Mouse (Mus musculus): ENCODE results near the gene Pelp1. TPM values are rescaled to one million over a fixed set of nuclear protein-coding genes. Genes with fewer than 3 reads are reported as not detected.
"Not testable (repeated sequence)": the region's sequence is repeated elsewhere in the genome, so short reads cannot be mapped to it uniquely, and the experiment has no call there.

Gene Pelp1
- polyA plus RNA-seq, 1 experiment = 22.7 TPM

DNA sequence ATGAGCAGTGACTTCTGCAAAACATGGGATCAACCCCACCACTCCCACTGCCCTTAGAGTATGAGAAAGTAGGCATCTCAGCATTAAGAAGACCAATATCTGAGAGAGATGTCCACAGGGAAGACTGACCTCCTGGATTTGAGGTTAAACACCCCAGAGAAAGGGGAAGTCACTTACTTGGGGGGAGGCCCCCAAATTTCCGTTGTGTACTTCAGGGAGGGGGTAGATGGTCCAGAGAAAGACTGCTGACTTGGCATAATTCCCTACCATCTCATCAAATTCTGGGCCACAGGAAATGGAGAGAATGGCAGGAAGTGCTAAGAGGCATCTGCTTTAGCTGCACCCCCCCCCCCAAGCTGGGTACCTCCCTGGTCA, 23.7 kb upstream of the Pelp1 start:
- no peaks in the 10 kb centered on the region; the same call in 1 of the 2 replicates for H3K4me1 ChIP-seq (ENCODE audit: control insufficient read depth, insufficient read depth, low read length)

DNA sequence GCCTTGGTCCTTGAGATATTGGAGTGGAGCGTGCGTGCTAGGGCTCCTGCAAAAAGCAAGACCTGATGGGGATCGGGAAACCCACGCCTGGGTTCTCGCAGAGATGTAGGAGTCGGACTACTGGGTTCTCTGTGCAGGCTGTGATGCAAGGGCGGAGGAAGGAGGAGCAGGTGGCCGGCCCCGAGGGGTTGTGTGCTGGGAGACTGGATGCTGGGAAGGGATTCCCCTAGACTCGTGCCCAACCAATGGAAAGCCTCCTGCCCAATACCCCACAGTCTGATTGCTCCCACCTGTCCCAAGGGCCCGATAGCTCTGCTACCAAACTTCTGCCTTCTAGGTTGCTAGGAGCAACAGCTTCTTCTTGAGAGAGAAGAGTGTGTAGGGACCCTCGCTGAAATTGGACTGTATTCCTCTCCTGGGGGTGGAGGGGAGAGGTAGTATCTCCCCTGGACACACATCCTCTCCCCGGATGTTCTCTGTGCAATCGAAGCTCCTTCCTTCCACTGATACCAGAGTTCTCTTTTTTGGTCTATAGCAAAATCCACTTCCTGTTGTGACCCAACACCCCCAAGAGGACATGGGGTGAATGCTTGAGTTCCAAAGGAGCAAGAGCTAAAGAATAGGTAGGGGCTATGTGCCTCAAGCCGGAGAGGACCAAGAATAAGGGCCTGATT, 23.2 kb upstream of the Pelp1 start:
- TF ChIP-seq POLR2A (IDR thresholded peaks at IDR 0.05; ENCODE audit: borderline replicate concordance, control insufficient read depth, low read depth, low read length) (0 out of 2 replicates have a peak, but pooled peaks have one; percentile 18), CTCF (IDR thresholded peaks at IDR 0.05; ENCODE audit: control insufficient read depth, insufficient read depth, low read length) (no peak)
- WGBS = 1% methylated on average over 15 of the region's 15 CpGs
- Histone ChIP-seq H3K27ac (ENCODE audit: control insufficient read depth, insufficient read depth, low read depth, low read length, poor library complexity) (peak overlapping the region; percentile 94), H3K4me1 (ENCODE audit: control insufficient read depth, insufficient read depth, low read length) (no peaks in the 10 kb centered on the region; the same call in 1 of the 2 replicates), H3K4me3 (replicated peaks; ENCODE audit: control insufficient read depth, low read depth, low read length) (peak overlapping the region; percentile 70)

More for the DNA sequence above, 23.7 kb upstream of the Pelp1 start:
- no peak for TF ChIP-seq CTCF (IDR thresholded peaks at IDR 0.05; ENCODE audit: control insufficient read depth, insufficient read depth, low read length)
- TF ChIP-seq POLR2A (IDR thresholded peaks at IDR 0.05; ENCODE audit: borderline replicate concordance, control insufficient read depth, low read depth, low read length) = no peak
- WGBS = 8% methylated on average over 1 of the region's 1 CpGs
- H3K27ac ChIP-seq (ENCODE audit: control insufficient read depth, insufficient read depth, low read depth, low read length, poor library complexity) = peak overlapping the region; percentile 94
- peak overlapping the region; percentile 70 for H3K4me3 ChIP-seq (replicated peaks; ENCODE audit: control insufficient read depth, low read depth, low read length)

DNA sequence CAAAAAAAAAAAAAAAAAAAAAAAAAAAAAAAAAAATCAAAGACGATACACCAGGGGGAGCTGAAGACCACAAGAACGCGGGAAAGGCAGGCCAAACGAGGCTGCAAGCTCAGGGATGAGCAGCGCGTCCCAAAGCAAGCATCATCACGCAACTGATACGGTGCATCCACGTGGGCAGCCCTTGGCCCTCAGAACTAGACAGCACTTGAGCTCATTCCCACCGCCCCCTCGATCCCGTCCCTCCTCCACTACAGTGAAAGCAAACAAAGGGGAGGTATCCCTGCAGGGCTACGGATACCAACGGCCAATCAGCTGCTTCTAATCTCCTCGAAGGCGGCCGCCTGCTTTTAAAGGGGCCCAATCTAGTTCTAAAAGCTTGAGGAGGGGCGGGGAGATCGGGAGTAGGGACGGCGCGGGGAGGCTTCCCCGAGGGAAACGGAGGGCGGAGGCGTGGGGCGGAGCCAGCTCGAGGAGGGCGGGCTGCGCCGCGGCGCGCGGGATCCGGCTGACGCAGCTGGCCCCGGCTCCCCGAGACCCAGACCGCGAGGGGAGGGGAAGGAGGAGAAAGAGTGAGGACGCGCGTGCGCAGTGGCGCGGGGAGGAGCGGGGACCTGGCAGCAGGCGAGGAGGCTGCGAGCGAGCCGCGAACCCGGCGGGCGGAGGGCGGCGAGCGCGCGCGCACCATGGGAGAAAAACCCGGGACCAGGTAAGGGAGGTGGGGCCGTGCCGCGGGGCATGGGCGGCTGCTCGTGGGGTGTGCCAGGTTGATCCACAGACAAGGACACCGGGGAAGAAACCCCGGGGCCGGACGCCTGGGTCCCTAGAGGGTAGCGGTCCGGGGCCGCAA, 22.4 kb upstream of the Pelp1 start, which contains the start of gene Arrb2:
Gene Arrb2 (plus strand): TSS at position 588 of the 847 bp plus-strand sequence.
- peak; percentile 63; the same call in 1 of the 2 replicates for TF ChIP-seq POLR2A (IDR thresholded peaks at IDR 0.05; ENCODE audit: borderline replicate concordance, control insufficient read depth, low read depth, low read length)
- TF ChIP-seq CTCF (IDR thresholded peaks at IDR 0.05; ENCODE audit: control insufficient read depth, insufficient read depth, low read length) = peak; percentile 83
- Histone ChIP-seq H3K27ac (ENCODE audit: control insufficient read depth, insufficient read depth, low read depth, low read length, poor library complexity) (peak within 1 kb of the TSS; percentile 94), H3K4me1 (ENCODE audit: control insufficient read depth, insufficient read depth, low read length) (no peaks in the 10 kb centered on the region; the same call in 1 of the 2 replicates), H3K4me3 (replicated peaks; ENCODE audit: control insufficient read depth, low read depth, low read length) (peak within 1 kb of the TSS; percentile 70)
- under 1% methylated on average over 75 of the region's 75 CpGs for WGBS

DNA sequence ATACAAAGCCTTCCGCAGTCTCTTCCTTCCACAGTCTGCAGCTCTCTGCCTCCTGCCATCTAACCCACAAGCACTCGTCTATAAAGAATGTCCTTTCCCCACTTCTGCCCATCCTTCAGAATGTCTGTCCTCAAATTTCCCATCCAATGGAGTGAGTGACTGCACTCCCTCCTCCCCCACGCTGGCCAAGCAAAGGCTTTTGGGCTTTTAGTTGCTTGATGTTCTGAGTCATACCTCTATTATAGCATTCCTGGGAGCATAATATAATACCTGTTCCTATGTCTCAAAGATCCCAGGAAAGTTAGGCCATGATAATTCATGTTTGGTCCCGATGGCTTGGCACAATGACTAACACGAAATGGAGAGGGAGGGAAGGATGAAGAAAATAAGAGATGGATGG, 21.7 kb upstream of the Pelp1 start:
- Histone ChIP-seq H3K4me3 (replicated peaks; ENCODE audit: control insufficient read depth, low read depth, low read length) (no peak overlapping the region), H3K4me1 (ENCODE audit: control insufficient read depth, insufficient read depth, low read length) (no peaks in the 10 kb centered on the region; the same call in 1 of the 2 replicates), H3K27ac (ENCODE audit: control insufficient read depth, insufficient read depth, low read depth, low read length, poor library complexity) (no peak overlapping the region)
- TF ChIP-seq CTCF (IDR thresholded peaks at IDR 0.05; ENCODE audit: control insufficient read depth, insufficient read depth, low read length) (no peak), POLR2A (IDR thresholded peaks at IDR 0.05; ENCODE audit: borderline replicate concordance, control insufficient read depth, low read depth, low read length) (no peak)
- WGBS = 53% methylated on average over 5 of the region's 5 CpGs

DNA sequence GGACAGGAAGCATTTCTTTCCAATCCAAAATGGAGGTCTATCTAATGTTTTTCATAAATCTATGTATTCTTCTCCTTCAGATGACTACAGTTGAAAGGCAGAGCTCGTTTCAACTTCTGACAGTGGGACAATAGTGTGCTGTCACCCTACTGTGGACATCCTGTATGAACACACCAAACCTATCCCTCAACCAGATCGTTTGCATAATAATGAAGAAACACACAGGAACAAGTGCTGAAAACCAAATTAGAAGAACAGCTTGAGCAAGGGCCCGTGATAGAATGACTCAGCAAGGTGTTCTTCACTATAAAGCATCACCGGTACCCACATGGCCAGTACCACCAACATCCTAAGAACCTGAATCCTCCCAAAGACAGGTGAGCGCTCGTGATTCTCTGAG, 16.8 kb upstream of the Pelp1 start:
- H3K27ac ChIP-seq (ENCODE audit: control insufficient read depth, insufficient read depth, low read depth, low read length, poor library complexity); H3K4me3 ChIP-seq (replicated peaks; ENCODE audit: control insufficient read depth, low read depth, low read length); H3K4me1 ChIP-seq (ENCODE audit: control insufficient read depth, insufficient read depth, low read length): not testable (repeated sequence)
- 47% methylated on average over 6 of the region's 6 CpGs for WGBS

DNA sequence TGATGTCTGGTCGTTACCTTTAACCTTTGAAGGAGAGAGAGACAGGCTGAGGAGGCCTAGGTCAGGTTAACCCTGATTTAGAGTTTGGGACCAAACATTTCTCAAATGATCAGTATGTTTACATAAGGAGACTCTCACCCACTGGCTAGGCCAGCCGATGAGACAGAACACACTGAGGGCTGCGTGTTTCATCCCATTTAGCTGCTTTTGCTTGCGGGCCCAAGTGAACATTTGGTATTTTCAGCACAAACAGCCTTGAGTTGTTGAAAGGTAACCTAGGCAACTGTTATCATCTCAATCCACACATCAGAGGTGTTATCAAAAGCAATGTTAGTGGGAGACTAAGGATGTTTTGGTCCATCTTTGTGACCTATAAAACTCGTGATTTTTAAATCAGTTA, 9.7 kb upstream of the Pelp1 start:
- no peak overlapping the region for H3K4me3 ChIP-seq (replicated peaks; ENCODE audit: control insufficient read depth, low read depth, low read length)
- no peak overlapping the region for H3K27ac ChIP-seq (ENCODE audit: control insufficient read depth, insufficient read depth, low read depth, low read length, poor library complexity)
- H3K4me1 ChIP-seq (ENCODE audit: control insufficient read depth, insufficient read depth, low read length) = no peaks in the 10 kb centered on the region; the same call in 1 of the 2 replicates
- WGBS = 75% methylated on average over 5 of the region's 5 CpGs
- TF ChIP-seq POLR2A (IDR thresholded peaks at IDR 0.05; ENCODE audit: borderline replicate concordance, control insufficient read depth, low read depth, low read length) (no peak), CTCF (IDR thresholded peaks at IDR 0.05; ENCODE audit: control insufficient read depth, insufficient read depth, low read length) (no peak)

DNA sequence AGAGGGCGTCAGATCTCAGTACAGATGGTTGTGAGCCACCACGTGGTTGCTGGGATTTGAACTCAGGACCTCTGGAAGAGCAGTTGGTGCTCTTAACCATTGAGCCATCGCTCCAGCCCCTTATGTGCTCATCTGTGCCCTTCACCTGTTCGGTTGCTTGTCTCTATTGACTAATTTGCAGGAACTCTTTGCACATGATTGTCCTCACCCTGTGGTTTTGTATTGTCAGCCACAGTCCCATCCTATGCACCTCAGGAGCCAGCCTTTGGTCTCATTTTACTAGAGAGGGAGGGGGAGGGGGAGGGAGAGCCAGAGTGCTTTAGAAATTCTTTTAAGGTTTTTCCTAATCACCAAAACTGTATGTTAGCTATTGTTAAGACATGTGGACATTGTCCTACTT, 8.4 kb upstream of the Pelp1 start:
- Histone ChIP-seq H3K4me3 (replicated peaks; ENCODE audit: control insufficient read depth, low read depth, low read length) (no peak overlapping the region), H3K4me1 (ENCODE audit: control insufficient read depth, insufficient read depth, low read length) (no peaks in the 10 kb centered on the region; the same call in 1 of the 2 replicates), H3K27ac (ENCODE audit: control insufficient read depth, insufficient read depth, low read depth, low read length, poor library complexity) (no peak overlapping the region)
- 30% methylated on average over 4 of the region's 4 CpGs for WGBS
- no peak for TF ChIP-seq POLR2A (IDR thresholded peaks at IDR 0.05; ENCODE audit: borderline replicate concordance, control insufficient read depth, low read depth, low read length)
- no peak for TF ChIP-seq CTCF (IDR thresholded peaks at IDR 0.05; ENCODE audit: control insufficient read depth, insufficient read depth, low read length)

DNA sequence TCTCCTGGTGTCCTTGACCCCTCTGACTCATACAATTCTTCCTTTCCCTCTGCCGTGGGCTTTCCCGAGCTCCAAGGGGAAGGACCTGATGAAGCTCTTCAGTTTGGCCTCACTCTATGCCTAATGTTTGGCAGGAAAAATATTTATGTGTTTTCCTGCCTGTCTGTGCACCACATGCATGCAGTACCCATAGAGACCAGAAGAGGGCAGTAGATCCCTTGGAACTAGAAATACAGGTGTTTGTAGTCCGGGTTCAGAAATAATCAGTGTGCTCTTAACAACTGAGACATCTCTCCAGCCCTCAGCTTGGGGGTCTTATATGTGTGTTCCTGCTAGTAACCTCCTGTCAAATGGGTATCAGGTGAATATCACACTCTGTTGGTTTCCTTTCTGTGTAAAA, 4.1 kb upstream of the Pelp1 start:
- WGBS = 2% methylated on average over 3 of the region's 3 CpGs
- TF ChIP-seq CTCF (IDR thresholded peaks at IDR 0.05; ENCODE audit: control insufficient read depth, insufficient read depth, low read length) (peak; percentile 32; the same call in 1 of the 2 replicates), POLR2A (IDR thresholded peaks at IDR 0.05; ENCODE audit: borderline replicate concordance, control insufficient read depth, low read depth, low read length) (no peak)
- H3K4me3 ChIP-seq (replicated peaks; ENCODE audit: control insufficient read depth, low read depth, low read length) = no peak overlapping the region
- no peaks in the 10 kb centered on the region; the same call in 1 of the 2 replicates for H3K4me1 ChIP-seq (ENCODE audit: control insufficient read depth, insufficient read depth, low read length)
- H3K27ac ChIP-seq (ENCODE audit: control insufficient read depth, insufficient read depth, low read depth, low read length, poor library complexity) = no peak overlapping the region

Data from bone marrow, adult 2 months (tissue).